Mouse (Mus musculus): ENCODE results near the gene Sec22a.

The Sec22a gene

DNA sequence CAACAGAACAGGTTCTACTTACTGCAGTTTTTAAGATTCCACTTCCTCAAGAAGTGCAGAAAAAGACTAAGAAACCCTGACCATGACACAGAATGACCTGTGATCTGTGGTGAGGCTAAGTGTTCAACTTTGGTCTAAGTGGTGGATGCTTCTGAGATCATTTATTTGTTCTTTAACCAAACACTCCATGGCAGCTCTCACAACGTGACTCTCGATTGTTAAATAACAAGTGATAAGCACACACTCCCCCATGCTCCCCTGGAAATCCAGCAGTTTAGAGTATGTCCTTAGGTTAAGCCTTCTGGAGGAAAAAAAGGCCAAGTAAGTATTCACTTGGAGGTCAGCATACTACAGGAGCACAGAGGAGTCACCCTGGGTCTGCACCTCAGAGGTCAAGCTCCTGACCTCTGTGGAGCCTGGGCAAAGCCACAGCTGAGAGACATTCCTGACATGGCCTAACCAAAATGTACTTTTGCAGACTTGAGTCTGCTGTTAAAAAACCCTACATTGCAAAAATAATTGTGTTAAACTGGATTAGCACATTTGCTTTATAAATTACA, 53.1 kb downstream of the Sec22a start:
- DNase-seq (ENCODE audit: low read depth): no peak

DNA sequence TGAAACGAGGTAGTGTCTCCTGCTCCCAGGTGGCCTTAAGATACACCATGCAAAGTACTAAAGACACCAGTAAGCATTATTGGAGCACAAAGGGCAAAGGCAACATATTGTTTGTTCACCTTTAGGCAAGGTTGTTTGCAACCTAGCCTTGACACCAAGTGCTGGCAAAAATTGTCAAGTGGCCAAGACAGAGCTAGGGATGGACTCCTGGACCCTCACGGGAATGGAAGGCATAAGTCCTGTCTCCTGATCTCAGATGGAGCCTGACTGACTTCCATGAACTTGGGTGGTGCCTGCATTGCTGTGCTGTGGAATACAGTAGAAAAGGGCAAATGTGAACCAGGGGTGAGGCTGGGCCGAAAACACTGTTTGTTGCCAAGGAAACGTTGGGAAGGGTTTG, 54.1 kb downstream of the Sec22a start:
- DNase-seq (ENCODE audit: low read depth): no peak

DNA sequence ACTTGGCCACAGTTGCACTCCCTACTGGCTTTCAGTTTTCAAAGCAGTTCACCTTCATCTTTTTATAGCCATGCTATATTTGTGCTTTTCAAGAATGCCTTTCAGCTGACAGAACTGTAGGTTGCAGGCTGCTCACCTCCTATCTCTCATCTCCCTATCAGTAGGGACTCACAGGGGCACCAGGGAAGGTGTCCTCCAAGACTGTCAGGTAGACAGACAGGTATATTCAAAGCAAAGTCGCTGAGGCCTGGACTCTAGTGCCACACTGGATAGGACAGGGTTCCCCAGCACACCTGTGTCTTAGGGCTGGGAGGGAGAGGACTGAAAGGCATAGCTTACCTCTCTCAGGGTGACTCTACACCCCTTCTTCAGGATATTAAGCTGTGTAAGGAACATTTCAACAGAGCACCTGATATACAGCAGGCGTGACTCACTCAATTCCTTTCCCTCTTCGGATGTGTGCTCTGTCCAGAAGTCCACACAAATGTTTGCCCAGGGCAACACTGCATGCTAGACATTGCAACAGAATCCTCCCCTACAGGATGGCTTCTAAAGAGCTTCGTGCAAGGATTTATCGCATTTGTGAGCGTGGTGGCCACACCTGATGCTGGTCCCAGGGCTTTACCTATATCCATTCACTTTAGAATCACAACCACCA, 55.1 kb downstream of the Sec22a start:
- DNase-seq (ENCODE audit: low read depth): no peak

DNA sequence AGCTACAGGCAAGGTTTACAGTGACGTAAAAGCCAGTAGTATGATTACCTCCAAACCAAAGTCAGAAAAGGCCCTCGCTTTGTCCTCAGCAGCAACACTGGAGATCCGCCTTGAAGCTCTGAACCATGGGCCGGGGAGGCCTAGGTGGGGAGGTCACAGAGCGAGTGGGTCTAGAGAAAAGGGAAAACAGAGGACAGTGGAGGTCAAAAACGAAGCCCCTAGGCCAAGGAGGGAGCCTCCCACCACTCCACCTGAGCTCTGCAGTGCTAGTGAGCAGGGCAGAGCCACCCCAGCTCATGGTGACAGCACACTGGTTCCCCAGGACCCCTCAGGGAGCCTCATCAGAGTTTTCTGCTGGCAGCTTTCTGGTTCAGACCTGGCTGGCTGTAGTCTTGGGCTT, 55.7 kb downstream of the Sec22a start:
- no peak for DNase-seq (ENCODE audit: low read depth)

DNA sequence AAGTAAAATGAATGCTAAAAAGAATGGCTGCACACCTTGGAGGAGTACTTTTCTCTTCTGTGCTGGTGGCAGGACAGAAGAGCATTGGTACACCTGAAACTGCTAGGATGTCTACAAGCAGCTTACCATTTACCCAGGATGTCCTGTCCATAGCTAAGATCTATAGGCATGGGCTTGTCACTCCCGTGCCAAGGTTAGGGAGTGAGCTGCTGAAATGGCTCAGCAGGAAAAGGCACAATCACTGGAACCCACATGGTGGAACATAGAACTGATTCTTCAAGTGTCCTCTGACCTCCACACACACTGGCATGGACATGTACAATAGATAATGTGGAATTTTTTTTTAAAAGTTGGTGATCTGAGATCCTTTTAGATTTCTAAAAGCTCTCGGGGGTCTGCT, 56.4 kb downstream of the Sec22a start:
- no peak for DNase-seq (ENCODE audit: low read depth)

DNA sequence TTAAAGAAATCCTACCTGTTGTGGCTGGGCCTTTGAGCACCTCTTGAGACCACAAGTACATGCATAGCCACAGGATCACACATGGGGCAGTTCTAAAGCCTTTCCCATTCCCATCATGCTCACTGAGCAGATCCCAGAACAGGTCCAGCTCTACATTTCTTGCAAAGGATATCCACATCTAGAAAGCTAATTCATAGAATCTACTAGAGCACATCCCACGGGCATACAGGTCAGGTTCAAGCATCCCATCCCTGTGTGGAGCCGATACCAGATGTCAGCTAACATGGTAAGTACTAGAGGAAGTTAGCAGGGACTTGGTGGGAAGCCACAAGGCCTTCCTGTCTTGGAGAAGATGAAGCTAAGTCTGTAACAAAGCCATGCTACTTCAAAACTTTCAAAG, 57.1 kb downstream of the Sec22a start:
- DNase-seq (ENCODE audit: low read depth): no peak

DNA sequence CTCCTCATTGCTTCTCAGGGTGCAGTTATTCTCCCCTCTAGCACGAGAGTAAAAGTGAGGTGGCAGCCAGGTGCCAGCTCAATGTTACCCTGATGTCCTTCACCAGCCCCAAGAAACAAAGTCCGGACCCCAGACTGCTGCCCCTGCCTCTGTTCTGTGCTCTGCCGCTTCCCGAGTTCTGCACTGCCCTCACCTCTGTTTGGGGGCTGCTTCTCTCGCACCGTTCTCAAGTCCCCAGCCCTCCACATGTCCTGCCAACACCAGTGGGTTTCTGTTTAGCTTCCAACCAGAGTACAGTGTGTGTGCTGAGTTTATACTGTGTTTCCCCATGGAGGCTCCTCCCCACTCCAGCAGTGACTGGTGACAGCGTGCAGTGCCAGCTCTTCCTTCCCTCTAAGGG, 58.5 kb downstream of the Sec22a start:
- DNase-seq (ENCODE audit: low read depth): no peak

DNA sequence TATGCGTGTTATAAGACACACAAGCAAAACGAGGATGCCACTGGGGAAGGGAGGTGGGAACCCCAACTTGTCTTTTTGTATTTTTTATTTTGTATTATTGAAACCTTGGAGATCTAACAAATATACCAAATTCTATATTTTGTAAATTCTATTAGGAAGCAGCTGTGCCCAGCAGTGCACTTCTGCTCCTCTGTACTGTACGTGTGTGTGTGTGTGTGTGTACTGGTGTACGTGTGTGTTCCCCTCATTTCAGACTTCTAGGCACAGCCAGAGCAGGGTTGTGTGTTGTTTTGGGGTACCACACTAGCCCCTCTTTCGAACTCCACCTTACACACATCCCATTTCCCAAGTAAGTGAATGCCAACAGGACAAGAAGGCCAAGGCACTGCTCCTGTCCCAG, 59.3 kb downstream of the Sec22a start:
- DNase-seq (ENCODE audit: low read depth): no peak

DNA sequence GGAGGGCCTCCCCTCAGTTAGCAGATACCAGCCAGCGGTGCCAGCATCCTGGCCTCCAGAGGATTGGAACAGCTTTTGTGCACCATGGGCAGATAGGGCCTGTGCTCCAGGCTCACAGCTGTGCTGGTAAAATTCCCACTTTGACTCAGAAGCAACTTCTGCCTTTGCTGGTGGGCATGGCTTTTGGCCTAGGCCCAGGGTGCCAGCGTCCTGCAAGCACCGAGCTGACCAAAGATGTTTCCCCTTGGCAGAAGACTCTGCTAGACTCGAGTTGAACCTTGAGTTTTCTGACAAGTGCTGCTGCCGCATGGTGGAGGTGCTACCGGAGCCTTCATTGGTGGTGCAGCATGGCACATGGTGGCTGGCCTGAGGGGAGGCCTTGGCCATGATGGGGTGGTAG, 60.0 kb downstream of the Sec22a start:
- no peak for DNase-seq (ENCODE audit: low read depth)

DNA sequence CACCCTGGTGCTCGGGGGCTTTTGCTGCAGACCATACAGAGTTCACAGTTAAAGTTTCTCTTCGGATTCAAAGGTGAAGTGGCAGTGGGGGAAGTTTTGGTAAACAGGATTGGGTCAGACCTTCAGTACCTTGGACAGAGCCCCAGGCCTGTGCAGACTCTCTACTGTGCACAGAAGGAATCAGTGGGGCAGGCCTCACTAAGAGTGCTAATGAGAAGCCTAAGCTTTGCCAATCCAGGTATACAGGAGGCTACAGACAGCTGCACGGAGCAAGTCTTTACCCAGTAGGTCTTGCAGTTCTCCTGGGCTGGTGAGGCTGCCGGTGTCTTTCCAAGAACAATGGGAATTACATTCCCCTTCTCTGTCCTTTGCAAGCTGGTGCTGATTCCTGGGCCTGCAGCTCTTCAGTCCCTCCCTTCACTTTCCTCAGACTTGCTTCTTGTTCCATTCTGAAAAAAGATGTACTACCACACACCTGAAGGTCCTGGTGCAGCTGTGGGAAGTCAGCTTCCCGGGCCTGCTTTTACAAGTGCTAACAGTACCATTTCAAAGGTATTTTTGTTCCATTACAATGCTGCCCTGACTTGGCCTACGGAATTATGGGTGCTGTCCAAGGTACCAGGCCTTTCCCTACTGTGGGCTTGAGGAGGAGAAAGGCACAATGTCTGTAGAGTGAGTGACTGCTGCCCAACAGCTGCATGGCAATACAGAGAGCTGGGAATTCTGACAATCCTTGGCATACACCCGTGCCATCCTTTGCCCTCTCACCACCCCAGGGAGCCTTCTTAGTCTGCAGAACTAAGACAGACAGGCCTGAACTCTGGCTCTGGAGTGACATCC, 61.1 kb downstream of the Sec22a start:
- DNase-seq (ENCODE audit: low read depth): peak; percentile 31

DNA sequence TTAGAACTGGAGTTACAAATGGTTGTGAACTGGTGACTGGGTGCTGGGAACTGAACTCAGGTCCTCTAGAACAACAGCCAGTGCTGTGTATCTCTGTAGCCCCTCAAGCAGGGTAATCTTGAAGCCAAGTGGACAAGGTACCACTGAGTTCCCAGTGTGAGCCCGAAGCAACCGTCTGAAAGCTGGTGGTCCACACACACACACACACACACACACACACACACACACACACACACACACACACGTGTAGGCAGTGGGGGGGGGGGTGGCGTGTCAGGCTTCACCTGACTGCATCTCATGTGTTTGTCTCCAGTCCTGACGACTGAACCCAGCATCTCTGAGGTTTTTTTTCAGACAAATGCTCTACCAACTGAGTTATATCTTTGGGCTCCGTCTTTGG, 63.6 kb downstream of the Sec22a start:
- DNase-seq (ENCODE audit: low read depth): no peak

DNA sequence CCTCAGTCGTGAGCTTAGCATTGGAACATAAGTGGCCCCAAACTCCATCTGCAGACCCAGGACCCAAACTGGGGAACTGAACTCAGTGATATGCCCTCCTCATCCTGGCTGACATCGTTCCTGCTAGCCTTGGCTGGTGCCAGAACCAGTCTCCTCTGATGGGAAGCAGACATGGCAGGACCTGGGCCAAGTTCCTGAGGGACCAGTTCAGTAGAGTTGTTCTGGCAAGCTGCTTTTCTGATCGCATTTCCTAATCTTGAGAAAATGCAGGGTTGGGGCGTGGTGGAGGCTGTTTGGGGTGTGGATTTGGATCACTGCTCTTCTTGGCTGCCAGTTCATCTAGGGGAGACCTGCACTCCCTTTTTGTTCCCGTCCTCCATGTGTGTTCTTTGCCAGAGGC, 65.9 kb downstream of the Sec22a start:
- DNase-seq (ENCODE audit: low read depth): no peak

DNA sequence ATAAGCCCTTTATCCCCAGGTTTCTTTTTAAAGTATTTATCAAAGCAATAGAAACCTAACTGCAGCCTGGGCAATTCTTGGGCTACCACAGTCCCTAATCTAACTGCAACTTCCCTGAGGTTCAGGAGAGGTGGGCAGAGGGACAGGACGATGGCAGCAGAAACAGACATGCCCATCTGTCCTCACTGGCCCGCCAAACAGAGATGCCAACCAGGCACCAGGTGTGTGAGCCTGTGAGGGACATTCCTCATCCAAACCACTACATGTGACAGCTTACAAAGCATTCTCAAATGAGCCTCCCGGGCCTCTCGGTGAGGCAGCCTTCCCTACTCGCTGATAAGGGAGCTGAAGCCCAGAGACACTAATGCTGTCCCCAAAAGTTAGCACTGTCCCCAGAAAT, 76.5 kb downstream of the Sec22a start:
- no peak for DNase-seq (ENCODE audit: low read depth)

DNA sequence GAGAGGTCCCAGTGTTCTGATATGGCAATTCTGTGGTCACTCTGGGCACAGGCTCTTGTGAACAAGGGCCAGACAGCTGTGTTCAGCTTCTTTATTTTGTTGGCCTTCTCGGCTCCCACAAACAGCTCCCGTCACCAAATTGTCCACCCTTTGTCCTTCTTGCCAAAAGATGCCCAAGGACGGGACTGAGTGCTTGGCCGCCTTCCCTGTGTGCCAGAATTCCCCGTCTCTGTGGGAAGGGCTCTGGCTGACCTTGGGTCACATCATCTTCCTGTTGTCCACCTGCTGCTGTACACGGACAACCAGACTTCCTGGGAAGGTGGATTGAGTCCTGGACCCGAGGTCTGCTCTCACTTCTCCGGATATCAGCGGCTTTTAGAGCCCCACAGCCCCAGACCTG, 77.9 kb downstream of the Sec22a start:
- DNase-seq (ENCODE audit: low read depth): no peak

DNA sequence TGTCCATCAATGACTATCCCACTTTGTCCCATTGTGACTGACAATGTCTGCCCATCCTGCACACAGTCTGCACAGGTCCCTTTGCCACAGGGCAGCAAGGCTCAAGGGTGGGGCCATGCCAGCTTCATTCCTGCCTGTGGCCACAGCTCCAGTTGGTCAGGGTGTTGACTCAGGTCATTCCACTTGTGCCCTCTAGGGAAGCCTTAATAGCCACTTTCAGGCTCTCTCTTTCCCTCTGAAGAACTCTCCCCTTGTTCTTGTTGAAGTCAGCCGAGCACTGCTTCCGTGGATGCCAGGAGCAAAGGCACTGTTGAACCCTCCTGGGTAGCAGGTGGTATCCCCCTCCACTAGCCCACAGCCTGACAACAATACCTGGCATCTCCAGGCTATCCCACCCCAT, 81.3 kb downstream of the Sec22a start:
- no peak for DNase-seq (ENCODE audit: low read depth)

DNA sequence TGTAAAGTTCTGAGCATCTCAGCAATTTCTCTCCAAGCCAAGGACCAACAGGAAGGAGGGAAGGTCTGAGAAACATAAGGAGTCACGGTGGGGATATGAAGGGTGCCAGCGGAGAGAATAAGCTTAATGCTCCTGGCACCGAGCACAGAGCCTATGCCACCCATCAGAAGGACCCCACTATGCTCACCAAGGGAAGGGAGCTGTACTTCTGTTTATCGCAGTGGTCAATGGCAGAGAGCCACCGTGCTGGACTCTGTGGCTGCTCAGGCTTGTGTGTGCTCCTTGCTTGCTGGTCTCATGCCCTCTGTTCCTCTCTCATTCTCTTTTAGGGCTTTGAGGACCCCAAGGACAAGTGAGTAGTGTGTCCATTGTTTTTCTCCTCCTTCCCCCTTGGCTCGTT, 85.6 kb downstream of the Sec22a start:
- DNase-seq (ENCODE audit: low read depth): no peak

DNA sequence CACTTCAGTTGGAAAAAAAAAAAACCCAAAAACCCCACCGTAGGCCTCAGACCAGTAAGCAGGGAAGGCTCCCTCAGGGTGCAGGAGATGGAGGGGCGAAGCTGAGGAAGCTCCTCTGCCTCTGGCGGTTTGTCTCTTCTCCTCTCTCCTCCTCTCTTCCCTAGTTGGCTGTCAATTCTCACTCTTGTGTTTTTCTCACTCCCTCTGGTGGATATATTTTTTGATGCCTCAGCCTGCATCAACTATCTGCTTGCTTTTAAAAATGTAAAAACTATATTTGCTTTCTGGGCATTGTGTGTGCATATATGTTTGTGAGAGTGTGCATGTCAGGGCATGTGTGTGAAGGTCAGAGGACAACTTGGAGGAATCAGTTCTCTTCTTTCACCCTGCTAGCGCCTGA, 91.3 kb downstream of the Sec22a start:
- no peak for DNase-seq (ENCODE audit: low read depth)

DNA sequence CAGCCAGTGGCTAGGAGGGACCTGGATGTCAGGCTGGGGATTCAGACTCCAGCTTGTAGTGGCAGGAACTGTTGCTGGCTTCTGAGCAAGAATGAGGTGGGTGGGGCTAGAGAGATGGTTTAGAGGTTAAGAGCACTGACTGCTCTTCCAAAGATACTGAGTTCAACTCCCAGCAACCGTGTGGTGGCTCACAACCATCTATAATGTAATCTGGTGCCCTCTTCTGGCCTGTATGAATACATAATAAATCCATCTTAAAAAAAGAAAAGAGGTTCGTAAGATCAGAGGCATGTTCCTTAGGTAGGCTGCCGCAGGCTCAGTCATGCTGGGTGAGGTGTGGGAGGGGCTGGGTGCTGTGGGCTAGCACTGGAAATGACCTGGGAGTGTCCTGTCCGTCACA, 92.1 kb downstream of the Sec22a start:
- DNase-seq (ENCODE audit: low read depth): no peak

DNA sequence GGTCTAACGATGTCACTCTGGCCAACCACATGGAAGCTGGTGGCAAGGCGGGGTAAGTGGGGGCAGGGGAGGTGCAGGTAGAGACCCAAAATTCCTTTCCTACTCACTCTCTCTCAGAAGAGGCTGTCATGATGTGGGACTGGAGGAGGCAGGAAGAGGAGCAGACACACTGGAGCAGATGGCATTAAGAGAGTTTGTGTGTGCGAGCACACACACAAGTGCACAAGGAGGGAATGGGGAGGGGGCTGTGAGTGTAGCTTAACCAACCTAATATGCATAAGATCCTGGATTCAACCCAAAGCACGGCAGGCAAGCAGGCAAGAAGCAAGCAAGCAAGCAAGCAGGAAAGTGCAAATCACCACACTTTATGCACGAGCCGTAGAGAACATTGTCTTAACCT, 92.8 kb downstream of the Sec22a start:
- DNase-seq (ENCODE audit: low read depth): no peak

DNA sequence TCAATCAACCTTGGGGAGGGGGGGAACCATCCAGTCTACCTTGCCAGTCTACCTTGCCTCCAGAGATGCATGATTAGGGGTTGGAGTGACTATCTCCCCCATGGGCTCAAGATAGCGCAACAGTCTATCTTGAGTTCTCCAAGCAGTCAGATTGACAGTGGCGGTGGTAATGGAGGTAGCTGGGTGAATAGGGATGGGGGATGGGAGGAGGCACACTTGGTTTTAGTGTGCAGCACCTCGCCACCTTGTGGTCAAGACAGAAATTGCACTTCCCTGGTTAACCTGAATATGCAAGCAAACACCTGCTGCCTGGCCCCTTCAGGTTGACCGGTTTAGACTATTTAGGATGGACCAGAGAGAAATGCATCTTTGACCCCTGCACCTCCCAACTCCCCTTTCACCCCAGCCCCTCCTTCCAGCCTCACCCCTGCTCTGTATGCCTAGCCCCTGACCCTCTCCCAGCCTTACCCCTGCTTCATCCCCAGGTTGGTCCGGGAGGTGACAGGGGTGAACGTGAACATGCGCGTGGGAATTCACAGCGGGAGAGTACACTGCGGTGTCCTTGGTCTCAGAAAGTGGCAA, 93.3 kb downstream of the Sec22a start:
- peak; percentile 76 for DNase-seq (ENCODE audit: low read depth)
